Comparison of ENCODE assay signal across 15 mouse cellular contexts in the genomic region with DNA sequence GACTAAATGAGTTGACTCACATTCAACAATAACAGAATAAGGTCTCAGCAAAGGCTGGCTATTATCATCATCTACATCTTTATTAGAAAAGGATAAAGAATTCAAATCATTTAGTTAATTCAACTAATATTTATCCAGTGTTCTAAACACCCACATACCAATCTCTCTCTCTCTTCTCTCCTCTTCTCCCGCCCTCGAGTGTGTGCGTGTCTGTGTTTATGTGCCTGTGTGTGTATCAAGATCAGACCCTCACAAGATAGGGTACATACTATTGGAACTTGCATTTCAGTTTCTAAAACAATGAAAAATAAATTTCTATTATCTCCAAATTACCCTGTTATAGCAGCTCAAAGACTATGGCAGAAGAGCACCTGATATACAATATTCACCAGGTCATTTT.
"Had no signal": no experiment of that assay in that cellular context is flagged by ENCODE, and none has a peak within 500 bp of the region (broad histone marks: within the 10 kb centered on the region; RNA-seq: fewer than 3 reads in every experiment).

No protein-coding gene starts in this region.

- ATAC-seq: lung, postnatal 0 days had no signal

- H3K27me3 ChIP-seq: kidney, embryonic 15.5 days; neural tube, embryonic 15.5 days had no signal

- H3K4me2 ChIP-seq: kidney, embryonic 15.5 days; neural tube, embryonic 15.5 days had no signal

- H3K9ac ChIP-seq: kidney, embryonic 15.5 days; neural tube, embryonic 15.5 days had no signal

- H3K9me3 ChIP-seq: kidney, embryonic 15.5 days; limb, embryonic 10.5 days; midbrain, embryonic 10.5 days; neural tube, embryonic 15.5 days had no signal

- H3K4me3 ChIP-seq: kidney, embryonic 15.5 days; left cerebral cortex, adult 2 months; limb, embryonic 10.5 days; midbrain, embryonic 10.5 days; myocyte; neural tube, embryonic 15.5 days had no signal

- H3K27ac ChIP-seq: kidney, embryonic 15.5 days; left cerebral cortex, adult 2 months; limb, embryonic 10.5 days; midbrain, embryonic 10.5 days; neural tube, embryonic 15.5 days; stomach, postnatal 0 days had no signal

- DNase-seq: kidney, adult 18-20 months; kidney, postnatal 14 days; lung, adult 2 months; lung, postnatal 36 days; midbrain, embryonic 14.5 days; right cerebral cortex, adult 18-20 months; thymus, postnatal 4 days had no signal
